Mouse (Mus musculus): Measurements from ENCODE around the gene Olfr786.

The Olfr786 gene

DNA sequence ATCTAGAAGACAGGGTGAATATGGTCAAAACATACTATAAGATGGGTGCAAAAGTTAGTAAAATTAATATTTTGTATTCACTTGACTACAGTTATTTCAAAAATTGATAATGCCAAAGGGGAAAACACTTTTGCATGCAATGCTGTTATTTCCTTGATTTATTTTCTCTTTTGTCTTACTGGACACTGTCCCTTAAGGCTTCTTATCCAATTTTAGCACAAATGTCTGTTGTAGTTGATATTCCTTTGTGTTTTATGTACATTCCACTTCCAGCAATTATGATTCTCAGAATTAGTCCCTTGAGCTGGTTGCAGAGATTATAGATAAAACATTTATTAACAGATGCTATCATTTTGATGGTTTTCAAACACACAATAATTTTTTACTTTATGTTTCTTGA is at the start of gene Olfr786:
Gene Olfr786, plus strand, starts transcription at position 301 of the 400 bp plus-strand sequence.
- no peak for DNase-seq

DNA sequence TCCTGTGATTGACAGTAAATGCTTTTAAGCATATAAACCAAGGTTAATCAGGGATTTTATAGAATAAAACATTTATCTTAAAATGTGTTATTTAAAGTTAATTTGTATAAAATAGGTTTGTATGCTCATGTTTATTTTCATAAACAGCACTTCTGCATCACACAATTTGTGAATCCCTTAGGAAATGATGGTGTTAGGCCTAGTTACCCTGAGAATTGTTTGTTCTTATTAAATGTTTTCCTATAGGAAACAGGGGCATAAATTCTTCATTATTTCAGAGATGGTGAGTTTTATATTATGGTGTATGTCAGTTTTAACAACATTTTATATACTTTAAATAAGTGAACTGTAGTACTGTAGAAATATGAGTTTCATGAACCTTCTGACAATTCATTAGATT is 43.3 kb upstream of the Olfr786 start, which contains the start of gene Olfr784:
Gene Olfr784, plus strand, starts transcription at position 301 of the 400 bp plus-strand sequence.
- DNase-seq = no peak

- DNase-seq = no peak
Measured at GRCm38 (mm10) chr10:129400892-129401291, 26.2 kb upstream of the Olfr786 start.

- no peak for DNase-seq
Measured at GRCm38 (mm10) chr10:129405126-129405525, 22.0 kb upstream of the Olfr786 start, which contains the start of gene Olfr785. Gene Olfr785 (plus strand): TSS chr10:129405426.

GRCm38 (mm10) chr10:129461562-129461961 is 34.5 kb downstream of the Olfr786 start, which contains the start of gene Olfr787:
Gene Olfr787 (plus strand): TSS chr10:129461862.
- no peak for DNase-seq

GRCm38 (mm10) chr10:129470698-129471097 is 43.6 kb downstream of the Olfr786 start, which contains the start of gene Olfr788:
Gene Olfr788 (plus strand): TSS chr10:129470998.
- no peak for DNase-seq

DNA sequence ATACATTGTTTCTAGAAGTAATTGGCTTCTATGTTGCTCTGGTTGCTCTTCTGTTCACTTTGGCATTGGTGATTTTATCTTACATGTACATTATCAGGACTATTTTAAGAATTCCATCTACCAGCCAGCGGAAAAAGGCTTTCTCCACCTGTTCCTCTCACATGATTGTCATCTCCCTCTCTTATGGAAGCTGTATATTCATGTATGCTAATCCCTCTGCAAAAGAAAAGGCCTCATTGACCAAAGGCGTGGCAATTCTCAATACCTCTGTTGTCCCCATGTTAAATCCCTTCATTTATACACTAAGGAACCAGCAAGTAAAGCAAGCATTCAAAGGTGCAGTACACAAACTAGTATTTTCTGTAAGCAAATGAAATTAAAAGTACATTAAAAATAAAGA is 46.1 kb downstream of the Olfr786 start:
- DNase-seq = no peak

DNA sequence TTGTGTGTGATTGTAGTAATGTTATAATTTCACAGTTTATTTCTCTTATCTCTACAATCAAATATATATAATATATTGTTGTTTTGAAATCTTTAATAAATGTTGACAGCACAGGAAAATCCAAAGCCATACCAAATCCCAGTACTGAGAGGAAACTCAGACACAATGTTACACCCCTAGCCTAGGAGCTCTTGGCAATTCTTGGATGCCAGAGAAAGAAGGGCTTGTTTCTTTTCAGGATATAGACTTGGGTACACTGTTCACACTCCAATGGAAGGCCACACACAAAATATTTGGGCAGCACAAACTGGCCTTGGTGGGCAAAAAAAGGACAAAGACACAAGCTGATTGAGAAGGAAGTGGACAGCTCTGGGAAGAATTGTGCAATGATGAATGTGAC is 46.6 kb downstream of the Olfr786 start:
- DNase-seq = no peak

DNA sequence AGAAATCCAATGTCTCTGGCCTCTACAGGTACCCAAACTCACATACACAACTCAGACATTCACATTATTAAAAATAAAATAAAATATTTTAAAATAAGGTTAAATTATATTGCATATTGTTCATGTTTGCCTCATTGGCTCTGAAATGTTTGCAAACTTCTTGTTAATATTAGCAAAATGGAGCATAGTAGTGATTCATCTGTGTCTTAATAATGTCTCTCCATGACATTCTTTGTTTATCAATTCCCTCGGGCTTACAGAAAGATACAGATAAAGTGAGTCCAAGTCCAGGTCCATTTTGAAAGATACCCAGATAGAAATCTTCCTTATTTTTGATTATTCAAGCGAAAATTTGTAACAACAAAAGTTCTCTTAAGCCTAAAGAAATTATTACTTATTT is 57.3 kb downstream of the Olfr786 start, which contains the start of gene Olfr789:
Gene Olfr789, plus strand, starts transcription at position 301 of the 400 bp plus-strand sequence.
- DNase-seq = no peak

All from lung, postnatal 10 days (tissue).